Mouse (Mus musculus) yolk sac, embryonic 10.5 days (tissue): ENCODE measurements at regions not wholly inside any gene's neighbourhood (a gene's known extent, or its start where the extent isn't known, plus 50 kb on each side); places are given as distances from the start of the nearest gene placed in this dataset.
"Not testable (repeated sequence)": the region's sequence is repeated elsewhere in the genome, so short reads cannot be mapped to it uniquely, and the experiment has no call there.

Experiments used
- DNase-seq: peaks from one replicate; pipeline ENCODE4 v3.0.0-alpha.2; 2017; ENCODE audit warnings: low spot score

GRCm38 (mm10) chr10:51397016-51397415, 83.4 kb upstream of the Gm49339 start:
- not testable (repeated sequence) for DNase-seq

DNA sequence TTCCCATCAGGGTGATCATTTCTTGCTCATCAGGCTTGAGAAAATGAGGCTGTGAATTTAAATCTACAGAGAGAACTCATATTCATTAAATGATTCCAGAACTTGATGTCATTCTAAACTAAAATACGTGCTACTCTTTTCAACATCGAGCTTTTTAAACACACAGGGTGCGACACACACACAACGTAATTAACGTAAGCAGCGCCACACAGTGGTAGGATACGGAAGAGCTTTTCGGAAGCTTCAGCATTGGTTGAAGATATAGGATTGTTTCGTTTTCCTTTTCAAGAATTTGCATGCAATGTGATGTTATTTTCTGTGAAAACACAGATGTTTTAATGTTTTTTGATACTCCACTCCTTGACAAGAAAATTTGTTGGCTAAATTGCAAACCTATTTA, 75.3 kb upstream of the Gm49339 start:
- DNase-seq = peak; percentile 10

- no peak for DNase-seq
These were observed 67.6 kb upstream of the Gm49339 start for GRCm38 (mm10) chr10:51412795-51413194.

DNA sequence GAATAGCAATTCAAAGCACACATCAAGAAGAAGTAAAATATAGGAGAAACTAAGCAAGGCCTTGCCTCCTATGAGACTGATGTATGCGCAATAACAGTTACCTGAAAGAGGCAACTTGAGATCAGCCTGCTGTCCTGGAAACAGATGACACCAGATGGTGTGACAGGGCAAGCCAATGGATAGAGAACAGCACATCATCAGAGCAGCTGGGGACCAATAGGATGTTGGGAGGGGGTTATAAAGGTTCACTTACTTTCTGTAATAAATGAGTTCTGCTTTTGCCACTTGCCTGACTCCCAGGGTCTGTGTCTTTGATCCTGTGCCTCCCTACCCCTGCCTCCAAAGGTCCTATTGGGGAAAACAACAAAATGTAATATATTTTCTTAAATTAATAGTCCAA, 65.9 kb upstream of the Gm49339 start:
- no peak for DNase-seq

GRCm38 (mm10) chr10:51416723-51417122, 63.7 kb upstream of the Gm49339 start:
- DNase-seq = no peak

DNA sequence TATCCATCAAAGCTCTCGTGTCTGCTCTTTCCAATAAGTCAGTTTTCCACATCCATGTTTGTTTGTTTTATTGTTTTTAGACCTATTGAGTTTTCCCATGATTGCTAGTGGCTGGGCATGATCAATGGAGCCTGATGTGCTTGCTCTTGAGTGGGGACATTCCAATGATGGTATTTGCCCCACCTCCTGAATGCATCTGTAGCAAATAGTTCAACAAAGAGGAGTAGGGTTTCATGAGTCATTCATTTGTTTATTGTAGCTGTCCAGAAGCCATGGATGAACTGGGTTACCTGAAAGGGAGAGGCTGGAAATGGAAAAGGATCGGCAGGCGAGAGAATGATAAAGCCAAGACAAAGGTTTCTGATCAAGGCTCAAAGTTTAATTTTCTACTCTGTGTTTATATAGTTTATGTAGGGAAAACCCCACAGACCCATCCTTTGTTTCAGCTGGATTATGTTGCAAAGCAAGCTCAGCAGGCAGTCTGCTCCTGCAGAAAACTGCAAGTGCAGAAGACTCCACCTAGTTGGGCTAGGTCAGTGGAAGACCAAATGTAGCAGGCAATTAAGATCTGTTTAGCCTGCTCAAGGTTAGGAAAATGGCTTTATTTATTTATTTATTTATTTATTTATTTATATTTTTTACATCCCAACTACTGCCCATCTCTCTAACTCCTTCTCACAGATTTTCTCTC, 63.0 kb upstream of the Gm49339 start:
- DNase-seq = no peak

GRCm38 (mm10) chr10:51418550-51418949, 61.9 kb upstream of the Gm49339 start:
- DNase-seq = no peak

DNA sequence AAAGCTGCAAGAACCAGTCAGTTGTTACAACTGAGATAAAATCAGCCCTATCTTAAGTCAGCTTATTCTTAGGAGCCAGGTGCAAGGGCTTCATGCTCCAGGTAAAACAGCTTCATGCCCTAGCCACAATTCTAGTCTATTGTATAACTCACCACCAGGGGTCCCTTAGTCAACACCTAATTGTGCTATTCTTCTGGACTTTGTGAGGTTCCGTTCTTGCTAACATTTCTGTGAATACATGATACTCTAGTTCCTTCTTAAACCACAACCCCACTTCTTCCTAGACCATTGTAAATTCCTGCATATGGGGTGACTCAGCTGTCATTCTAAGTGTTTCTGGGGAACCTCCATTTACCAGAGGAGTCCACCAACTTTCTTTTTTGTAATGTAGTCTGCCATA, 57.9 kb upstream of the Gm49339 start:
- no peak for DNase-seq
